Mouse (Mus musculus) right cerebral cortex, postnatal 25 days (tissue): ENCODE results near the gene Spata20.

Experiments used
- DNase-seq: peaks from one replicate; pipeline ENCODE4 v3.0.0; 2022

Gene Spata20

GRCm38 (mm10) chr11:94449886-94450285 is 36.1 kb downstream of the Spata20 start:
- DNase-seq: no peak

- DNase-seq: no peak
These were observed 36.7 kb downstream of the Spata20 start for GRCm38 (mm10) chr11:94449239-94449638.

- DNase-seq: no peak
These were observed 39.0 kb downstream of the Spata20 start for GRCm38 (mm10) chr11:94447017-94447416.

GRCm38 (mm10) chr11:94445300-94445699 is 40.7 kb downstream of the Spata20 start:
- no peak for DNase-seq

DNA sequence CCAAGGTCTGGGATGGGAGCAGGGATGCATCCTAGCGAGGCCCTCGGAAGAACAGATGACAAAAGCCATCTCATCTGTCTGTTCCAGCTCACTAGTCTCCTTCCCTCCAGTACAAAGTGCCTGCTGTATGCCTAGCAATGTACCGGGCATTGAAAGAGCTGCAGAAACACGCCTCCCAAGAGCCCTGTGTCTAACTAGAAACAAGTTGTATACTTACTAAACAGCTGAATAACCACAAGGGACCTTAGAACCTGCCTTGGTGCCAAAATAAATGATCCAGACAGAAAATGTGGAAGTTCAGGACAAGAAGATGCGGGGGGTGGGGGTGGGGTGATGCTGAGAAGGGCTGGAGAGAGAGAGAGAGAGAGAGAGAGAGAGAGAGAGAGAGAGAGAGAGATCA is 41.1 kb downstream of the Spata20 start:
- DNase-seq: no peak

DNA sequence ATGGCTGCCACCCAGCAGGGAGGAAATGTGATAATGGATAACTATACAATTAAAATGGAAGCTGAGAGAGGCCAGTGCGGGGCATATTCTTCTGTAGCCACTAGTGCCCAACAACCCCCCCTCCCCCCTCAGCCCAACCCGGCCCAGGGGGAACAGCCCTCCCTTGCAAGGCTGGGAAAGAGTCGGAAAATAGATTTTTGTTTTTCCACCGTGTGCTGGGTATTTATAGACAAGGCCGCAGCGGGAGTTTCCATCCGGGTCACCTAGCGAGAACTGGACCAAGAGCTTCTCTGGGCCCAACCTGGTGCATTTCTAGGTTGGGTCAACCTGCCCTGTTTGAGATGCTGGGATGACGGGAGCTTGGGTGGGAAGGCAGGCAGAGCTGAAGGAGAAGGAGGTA is 44.2 kb downstream of the Spata20 start:
- no peak for DNase-seq

DNA sequence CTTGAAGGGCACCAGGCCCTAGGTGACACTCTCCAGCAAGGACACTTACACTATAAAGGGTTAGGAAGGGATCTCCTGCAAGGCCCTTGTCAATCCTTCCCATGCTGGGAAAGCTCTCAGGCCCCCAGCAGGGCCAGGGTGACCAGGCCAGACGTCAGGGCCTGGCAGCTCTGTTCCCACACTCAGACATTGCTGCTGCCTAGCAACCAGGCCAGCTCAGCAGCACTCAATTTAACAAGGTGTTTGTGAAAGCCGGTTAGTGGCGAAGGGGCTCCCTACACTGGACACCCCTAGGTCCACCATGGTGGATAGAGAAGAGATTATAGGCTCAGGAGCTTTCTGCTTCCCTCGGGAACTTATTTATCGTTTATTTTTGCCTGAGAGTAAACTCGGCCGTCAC is 44.9 kb downstream of the Spata20 start:
- DNase-seq: no peak

DNA sequence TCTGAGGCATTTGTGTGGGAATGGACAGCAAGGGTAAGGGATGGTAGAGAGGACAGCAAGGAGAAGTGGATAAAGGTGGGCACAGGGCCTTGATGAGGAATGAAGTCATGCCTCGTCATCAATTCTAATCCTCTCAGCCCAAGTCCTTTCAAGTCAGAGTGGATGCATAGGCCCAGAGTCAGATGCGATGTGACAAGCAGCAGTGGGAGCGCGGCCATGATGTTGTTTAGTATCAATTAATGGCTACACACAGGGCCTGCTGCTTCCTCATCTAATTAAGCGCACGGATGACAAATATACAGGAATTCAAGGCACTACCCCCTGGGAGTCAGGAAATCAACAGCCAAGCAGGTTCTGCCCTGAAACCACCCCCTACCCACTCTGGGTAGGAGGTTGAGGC is 45.6 kb downstream of the Spata20 start:
- no peak for DNase-seq

DNA sequence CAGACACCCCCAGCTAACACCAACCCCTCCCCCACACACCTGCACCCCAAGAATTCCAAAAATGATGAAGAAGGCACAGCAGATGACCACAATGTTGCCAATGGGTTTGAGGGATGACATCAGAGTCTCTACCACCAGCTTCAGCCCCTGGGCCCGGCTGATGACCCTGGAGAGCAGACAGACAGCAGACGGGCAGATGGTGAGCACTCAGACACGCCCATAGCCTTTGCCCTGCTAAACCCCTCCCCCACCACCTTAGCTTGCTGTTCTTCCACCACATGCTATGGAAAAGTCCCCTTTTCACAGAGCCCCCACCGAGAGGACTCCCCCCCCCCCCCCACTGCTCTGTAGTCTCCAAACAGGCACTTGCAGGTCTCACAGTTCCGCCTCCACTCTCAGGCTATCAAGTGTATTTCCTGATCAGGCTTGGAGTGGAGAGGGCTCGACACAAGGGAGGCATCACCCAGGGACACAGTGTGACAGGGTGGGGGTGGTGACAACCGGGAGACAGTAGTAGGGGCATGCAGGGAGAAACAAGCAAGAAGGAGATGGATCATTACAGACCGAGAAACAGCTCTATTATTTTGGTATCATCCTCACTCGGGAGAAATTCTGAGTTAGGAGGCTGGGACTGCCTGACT is 56.8 kb downstream of the Spata20 start:
- no peak for DNase-seq
